Mouse (Mus musculus): ENCODE data around the gene Cdkn2aip. TPM values are rescaled to one million over a fixed set of nuclear protein-coding genes. Genes with fewer than 3 reads are reported as not detected.
A peak's percentile ranks its signal among the peaks of the same experiment; 100 is the strongest.

Cdkn2aip gene
- total and polyA plus RNA-seq, 3 experiments, result 13.5 to 101 (median 14.1) TPM

DNA sequence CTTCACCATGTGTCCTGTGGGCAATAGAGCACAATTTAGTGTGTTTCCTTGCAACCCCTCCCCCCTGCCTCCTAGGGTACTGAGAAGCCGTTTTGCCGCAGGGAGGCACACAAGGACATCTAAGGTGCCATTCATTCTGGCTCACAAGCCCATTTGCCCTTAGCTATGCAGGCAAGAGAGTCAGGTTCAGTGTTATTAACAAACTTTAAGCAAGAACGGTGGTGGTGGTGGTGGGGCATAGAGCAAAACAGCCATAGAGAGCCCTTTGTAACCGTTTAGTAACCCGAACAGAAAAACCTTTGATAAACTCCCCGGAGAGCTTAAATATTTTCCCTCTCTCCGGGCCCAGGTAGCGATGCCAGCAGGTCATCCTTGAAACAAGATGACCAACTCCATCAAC lies 29.3 kb upstream of the Cdkn2aip start:
- Histone ChIP-seq H3K4me3 (ENCODE audit: control insufficient read depth in 1 of 2, insufficient read depth in 1 of 2, low read depth in 2 of 2, low read length in 2 of 2) (no peak overlapping the region), H3K36me3 (ENCODE audit: control insufficient read depth in 1 of 2, insufficient read depth in 2 of 2, low read length in 2 of 2) (no peaks in the 10 kb centered on the region), H3K27me3 (ENCODE audit: control insufficient read depth in 1 of 2, insufficient read depth in 2 of 2, low read length in 2 of 2) (no peaks in the 10 kb centered on the region; a peak in 1 of 4 replicates), H3K9ac (ENCODE audit: control insufficient read depth, low read depth, low read length, poor library complexity, severe bottlenecking) (no peak overlapping the region), H3K27ac (ENCODE audit: control insufficient read depth, low read depth, low read length) (no peak overlapping the region), H3K4me1 (ENCODE audit: control insufficient read depth in 1 of 2, insufficient read depth in 2 of 2, low read length in 2 of 2) (no peaks in the 10 kb centered on the region), H3K79me2 (ENCODE audit: control insufficient read depth, insufficient read depth, low read length, poor library complexity) (no peaks in the 10 kb centered on the region), H3K9me3 (replicated peaks; ENCODE audit: insufficient read depth, low read length) (no peaks in the 10 kb centered on the region)
- TF ChIP-seq GATA1 (IDR thresholded peaks at IDR 0.05; ENCODE audit: low read depth, low read length) (no peak), USF1 (IDR thresholded peaks at IDR 0.05; ENCODE audit: low read depth, low read length) (no peak), RCOR1 (IDR thresholded peaks at IDR 0.05; ENCODE audit: low read depth, low read length) (no peak), POLR2A (IDR thresholded peaks at IDR 0.05; ENCODE audit: control insufficient read depth in 1 of 2, insufficient read depth in 1 of 2, low read depth in 1 of 2, low read length in 2 of 2, poor library complexity in 1 of 2) (no peak), MEF2A (IDR thresholded peaks at IDR 0.05; ENCODE audit: extremely low read depth, insufficient replicate concordance, low read depth, low read length, poor library complexity, severe bottlenecking) (no peak), NRF1 (IDR thresholded peaks at IDR 0.05; ENCODE audit: insufficient read depth, low read depth, low read length, poor library complexity, severe bottlenecking) (no peak), ETS1 (IDR thresholded peaks at IDR 0.05; ENCODE audit: low read depth, low read length) (no peak), CTCF (IDR thresholded peaks at IDR 0.05 in 2 of 3, conservative IDR thresholded peaks at IDR 0.05 in 1 of 3; ENCODE audit: control insufficient read depth in 1 of 3, insufficient read depth in 1 of 3, low read depth in 2 of 3, low read length in 3 of 3, poor library complexity in 1 of 3, severe bottlenecking in 1 of 3) (no peak), HCFC1 (IDR thresholded peaks at IDR 0.05; ENCODE audit: low read depth, low read length) (no peak), ZNF384 (IDR thresholded peaks at IDR 0.05; ENCODE audit: low read depth, low read length) (no peak), ZMIZ1 (IDR thresholded peaks at IDR 0.05; ENCODE audit: low read depth, low read length) (no peak)
- no peak for DNase-seq (ENCODE audit: low read depth, low spot score)

DNA sequence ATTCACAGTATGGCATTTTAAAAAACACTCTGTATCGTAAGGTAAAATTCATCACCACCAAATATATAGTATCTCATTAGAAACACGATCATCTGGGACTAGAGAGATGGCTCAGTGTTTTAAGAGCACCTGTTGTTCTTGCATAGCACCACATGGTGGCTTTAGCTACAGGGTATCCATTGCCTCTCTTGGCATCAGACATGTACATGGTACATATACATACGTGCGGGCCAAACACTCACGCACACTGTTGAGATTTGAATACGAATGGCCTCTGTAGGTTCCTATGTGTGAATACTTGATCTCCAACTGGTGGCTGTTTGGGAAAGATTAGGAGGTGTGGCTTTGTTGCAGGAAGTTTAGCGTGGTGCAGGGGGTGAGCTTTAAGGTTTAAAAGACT lies 28.6 kb upstream of the Cdkn2aip start:
- H3K4me1 ChIP-seq (ENCODE audit: control insufficient read depth in 1 of 2, insufficient read depth in 2 of 2, low read length in 2 of 2), result no peaks in the 10 kb centered on the region
- TF ChIP-seq SMC3 (IDR thresholded peaks at IDR 0.05; ENCODE audit: low read depth, low read length) (peak; percentile 29; the same call in 1 of the 2 replicates), CTCF (IDR thresholded peaks at IDR 0.05 in 2 of 3, conservative IDR thresholded peaks at IDR 0.05 in 1 of 3; ENCODE audit: control insufficient read depth in 1 of 3, insufficient read depth in 1 of 3, low read depth in 2 of 3, low read length in 3 of 3, poor library complexity in 1 of 3, severe bottlenecking in 1 of 3) (peak in 1 of 3 experiments; percentile 16; a peak in 1 of 6 replicates), ETS1 (IDR thresholded peaks at IDR 0.05; ENCODE audit: low read depth, low read length) (no peak), EP300 (IDR thresholded peaks at IDR 0.05; ENCODE audit: low read depth in 1 of 2, low read length in 2 of 2) (no peak)

DNA sequence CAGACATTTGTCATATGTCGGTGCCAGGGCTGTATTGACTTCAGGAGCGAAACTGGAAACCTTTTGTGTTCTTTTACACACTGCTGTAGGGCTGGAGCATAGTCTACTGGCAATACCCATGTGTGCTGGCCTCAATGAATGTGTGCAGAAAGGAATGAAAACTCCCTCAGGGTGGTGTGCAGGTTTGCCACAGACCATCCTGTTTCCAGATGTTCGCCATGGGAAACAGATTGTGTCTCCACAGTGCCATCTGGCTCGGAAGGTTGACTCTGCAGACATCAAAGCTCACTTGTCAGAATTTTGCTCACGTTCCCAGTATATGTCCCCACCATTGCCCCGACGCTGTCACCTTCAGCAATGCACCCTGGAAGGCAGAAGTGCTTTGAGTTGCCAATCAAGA lies 23.4 kb upstream of the Cdkn2aip start:
- H3K4me1 ChIP-seq (ENCODE audit: control insufficient read depth in 1 of 2, insufficient read depth in 2 of 2, low read length in 2 of 2), result no peaks in the 10 kb centered on the region
- DNase-seq (ENCODE audit: low read depth, low spot score), result no peak
- no peaks in the 10 kb centered on the region for H3K79me2 ChIP-seq (ENCODE audit: control insufficient read depth, insufficient read depth, low read length, poor library complexity)
- no peak overlapping the region for H3K4me3 ChIP-seq (ENCODE audit: control insufficient read depth in 1 of 2, insufficient read depth in 1 of 2, low read depth in 2 of 2, low read length in 2 of 2)
- H3K9ac ChIP-seq (ENCODE audit: control insufficient read depth, low read depth, low read length, poor library complexity, severe bottlenecking), result no peak overlapping the region
- no peaks in the 10 kb centered on the region; a peak in 1 of 4 replicates for H3K27me3 ChIP-seq (ENCODE audit: control insufficient read depth in 1 of 2, insufficient read depth in 2 of 2, low read length in 2 of 2)
- no peaks in the 10 kb centered on the region for H3K36me3 ChIP-seq (ENCODE audit: control insufficient read depth in 1 of 2, insufficient read depth in 2 of 2, low read length in 2 of 2)
- no peak for TF ChIP-seq NELFE (IDR thresholded peaks at IDR 0.05; ENCODE audit: low read depth, low read length)
- no peak for TF ChIP-seq POLR2AphosphoS5 (IDR thresholded peaks at IDR 0.05; ENCODE audit: borderline replicate concordance, low read depth, low read length)
- no peak for TF ChIP-seq ETS1 (IDR thresholded peaks at IDR 0.05; ENCODE audit: low read depth, low read length)
- no peaks in the 10 kb centered on the region for H3K9me3 ChIP-seq (replicated peaks; ENCODE audit: insufficient read depth, low read length)
- no peak overlapping the region for H3K27ac ChIP-seq (ENCODE audit: control insufficient read depth, low read depth, low read length)

More for the DNA sequence above, 28.6 kb upstream of the Cdkn2aip start:
- DNase-seq (ENCODE audit: low read depth, low spot score), result peak; percentile 14
- no peaks in the 10 kb centered on the region for H3K36me3 ChIP-seq (ENCODE audit: control insufficient read depth in 1 of 2, insufficient read depth in 2 of 2, low read length in 2 of 2)
- H3K27me3 ChIP-seq (ENCODE audit: control insufficient read depth in 1 of 2, insufficient read depth in 2 of 2, low read length in 2 of 2), result no peaks in the 10 kb centered on the region; a peak in 1 of 4 replicates
- no peaks in the 10 kb centered on the region for H3K9me3 ChIP-seq (replicated peaks; ENCODE audit: insufficient read depth, low read length)
- H3K27ac ChIP-seq (ENCODE audit: control insufficient read depth, low read depth, low read length), result no peak overlapping the region
- H3K4me3 ChIP-seq (ENCODE audit: control insufficient read depth in 1 of 2, insufficient read depth in 1 of 2, low read depth in 2 of 2, low read length in 2 of 2), result no peak overlapping the region
- no peak overlapping the region for H3K9ac ChIP-seq (ENCODE audit: control insufficient read depth, low read depth, low read length, poor library complexity, severe bottlenecking)
- H3K79me2 ChIP-seq (ENCODE audit: control insufficient read depth, insufficient read depth, low read length, poor library complexity), result no peaks in the 10 kb centered on the region
